Mouse (Mus musculus): ENCODE data around the gene Elmo2. TPM values are rescaled to one million over a fixed set of nuclear protein-coding genes. Genes with fewer than 3 reads are reported as not detected.

The Elmo2 gene
- polyA plus RNA-seq (2014; fragmentation: Illumina TruSeq; extraction: RNeasy Lipid Tissue Mini Kit (QIAGEN cat#74804); ENCODE audit: low read depth, low replicate concordance) = 8.9 TPM

DNA sequence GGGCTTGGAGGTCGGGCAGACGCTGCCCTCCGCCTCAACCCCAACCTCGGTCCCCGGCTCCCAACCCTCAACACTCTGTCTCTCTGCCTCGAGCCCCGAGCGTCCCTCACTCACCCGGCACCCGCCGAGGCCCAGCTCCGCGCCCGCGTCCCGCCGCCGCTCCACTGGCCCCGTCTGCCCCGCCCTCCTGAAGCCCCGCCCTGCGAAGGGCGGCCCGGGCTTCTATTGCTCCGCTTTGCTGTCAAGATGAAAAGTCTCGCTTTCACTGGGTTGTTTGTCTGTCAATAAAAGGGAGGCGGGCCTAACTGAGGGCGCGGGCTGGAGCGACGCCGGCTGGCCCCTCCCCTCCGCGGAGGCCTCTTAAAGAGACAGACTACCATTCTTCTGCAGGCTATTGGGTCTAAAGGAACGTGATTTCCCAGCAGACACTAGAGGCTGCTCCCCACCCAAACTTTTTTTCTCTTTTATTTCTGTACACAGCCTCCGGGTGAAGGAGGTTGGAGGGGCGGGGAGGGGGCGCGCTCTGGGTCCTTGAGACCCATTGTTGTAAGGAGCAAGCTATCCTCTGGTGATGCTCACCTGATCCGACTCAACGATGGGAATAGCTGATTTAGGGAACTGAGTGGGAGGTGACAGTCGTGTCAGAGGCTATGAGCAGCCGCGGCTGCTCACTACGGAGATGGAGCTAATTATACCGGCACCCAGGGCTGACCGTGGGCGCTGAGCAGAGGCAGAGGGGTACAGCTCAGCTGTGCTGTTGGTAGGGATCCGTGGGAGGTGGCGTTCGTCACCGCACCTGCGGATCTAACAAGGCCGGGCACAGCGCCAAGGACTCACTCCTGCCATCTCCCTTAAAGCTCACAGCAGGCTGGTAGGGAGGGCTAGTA, at the start of gene Elmo2:
Gene Elmo2 (minus strand): TSS at position 176 of the 887 bp plus-strand sequence.

DNA sequence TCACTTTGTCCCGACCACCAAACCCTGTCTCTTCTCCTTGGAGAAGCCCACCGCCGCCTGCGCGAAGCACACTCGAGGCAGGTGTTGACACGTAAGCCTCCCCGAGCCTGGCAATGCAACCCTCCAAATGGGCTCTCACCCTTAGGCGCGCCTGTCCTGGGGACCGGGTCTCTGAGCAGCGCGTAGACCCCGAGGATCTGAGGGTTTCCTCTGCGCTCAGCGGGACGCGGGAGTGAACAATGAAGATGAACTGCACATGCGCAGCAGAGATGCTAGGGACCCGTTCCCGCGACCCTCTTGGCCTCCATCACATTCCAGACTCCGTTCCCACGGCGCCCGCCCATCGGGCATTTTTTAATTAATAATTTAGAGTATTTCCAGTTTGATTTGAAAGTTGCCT, 42.2 kb upstream of the Elmo2 start, which contains the start of gene Zfp663:
Gene Zfp663 (minus strand): TSS at position 234 of the 400 bp plus-strand sequence.

DNA sequence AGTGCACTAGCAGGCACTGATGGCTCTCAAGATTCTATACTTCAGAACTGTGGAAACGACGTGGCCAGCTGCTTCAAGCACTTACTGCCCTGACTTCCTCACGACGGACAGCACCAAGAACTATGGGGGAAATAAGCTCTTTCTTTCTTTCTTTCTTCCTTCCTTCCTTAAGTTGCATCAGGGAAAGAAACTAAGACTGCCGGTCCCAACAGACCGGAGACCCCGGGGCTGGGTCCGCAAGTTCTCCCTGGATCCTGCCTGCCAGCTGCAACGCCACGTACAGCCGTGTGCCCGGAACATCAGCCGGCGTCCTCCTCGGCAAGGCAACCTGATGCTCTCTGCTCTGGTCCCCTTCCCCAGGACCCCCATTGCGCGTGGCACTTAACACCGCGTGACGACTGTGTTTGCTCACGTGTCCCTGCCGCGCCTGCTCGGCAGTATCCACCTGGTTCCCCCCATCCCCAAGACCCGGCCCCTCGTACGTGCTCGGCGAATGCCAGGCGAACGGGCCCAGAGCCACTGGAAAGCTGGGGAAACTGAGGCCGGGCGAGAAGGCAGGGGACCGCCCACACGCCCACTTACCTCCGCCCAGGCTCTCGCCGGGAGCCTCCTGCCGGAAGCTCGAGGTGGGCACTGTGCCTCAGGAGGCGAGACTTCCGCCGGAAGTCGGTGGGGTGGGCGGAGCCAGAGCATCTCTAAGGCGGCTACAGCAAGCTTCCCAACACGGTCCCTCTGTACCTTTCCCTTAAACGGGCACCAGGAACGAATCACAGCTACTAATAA, 38.9 kb downstream of the Elmo2 start, which contains the start of gene Slc35c2:
Gene Slc35c2 (minus strand): TSS at position 668 of the 783 bp plus-strand sequence.

Other genes with a start within 250 kb of the Elmo2 start
- gene 1700025C18Rik, start 235.7 kb downstream of the Elmo2 start, polyA plus RNA-seq (2014; fragmentation: Illumina TruSeq; extraction: RNeasy Lipid Tissue Mini Kit (QIAGEN cat#74804); ENCODE audit: low read depth, low replicate concordance) = not detected
- gene Cdh22, start 91.6 kb downstream of the Elmo2 start, polyA plus RNA-seq (2014; fragmentation: Illumina TruSeq; extraction: RNeasy Lipid Tissue Mini Kit (QIAGEN cat#74804); ENCODE audit: low read depth, low replicate concordance) = not detected
- gene Slc35c2, start 38.6 kb downstream of the Elmo2 start, polyA plus RNA-seq (2014; fragmentation: Illumina TruSeq; extraction: RNeasy Lipid Tissue Mini Kit (QIAGEN cat#74804); ENCODE audit: low read depth, low replicate concordance) = 8.3 TPM
- gene Zfp663, start 42.2 kb upstream of the Elmo2 start, polyA plus RNA-seq (2014; fragmentation: Illumina TruSeq; extraction: RNeasy Lipid Tissue Mini Kit (QIAGEN cat#74804); ENCODE audit: low read depth, low replicate concordance) = not detected
- 4.3 TPM for gene Zfp334, start 61.8 kb upstream of the Elmo2 start, polyA plus RNA-seq (2014; fragmentation: Illumina TruSeq; extraction: RNeasy Lipid Tissue Mini Kit (QIAGEN cat#74804); ENCODE audit: low read depth, low replicate concordance)
- not detected for gene Ocstamp, start 73.9 kb upstream of the Elmo2 start, polyA plus RNA-seq (2014; fragmentation: Illumina TruSeq; extraction: RNeasy Lipid Tissue Mini Kit (QIAGEN cat#74804); ENCODE audit: low read depth, low replicate concordance)
- gene Slc13a3, start 146.8 kb upstream of the Elmo2 start, polyA plus RNA-seq (2014; fragmentation: Illumina TruSeq; extraction: RNeasy Lipid Tissue Mini Kit (QIAGEN cat#74804); ENCODE audit: low read depth, low replicate concordance) = 0.23 TPM
- gene Trp53rka, start 166.8 kb upstream of the Elmo2 start, polyA plus RNA-seq (2014; fragmentation: Illumina TruSeq; extraction: RNeasy Lipid Tissue Mini Kit (QIAGEN cat#74804); ENCODE audit: low read depth, low replicate concordance) = 5.3 TPM
- 0.23 TPM for gene Slc2a10, start 177.3 kb upstream of the Elmo2 start, polyA plus RNA-seq (2014; fragmentation: Illumina TruSeq; extraction: RNeasy Lipid Tissue Mini Kit (QIAGEN cat#74804); ENCODE audit: low read depth, low replicate concordance)